Mouse (Mus musculus): ENCODE measurements around the gene Dner.
"Not testable (repeated sequence)": the region's sequence is repeated elsewhere in the genome, so short reads cannot be mapped to it uniquely, and the experiment has no call there.

DNA sequence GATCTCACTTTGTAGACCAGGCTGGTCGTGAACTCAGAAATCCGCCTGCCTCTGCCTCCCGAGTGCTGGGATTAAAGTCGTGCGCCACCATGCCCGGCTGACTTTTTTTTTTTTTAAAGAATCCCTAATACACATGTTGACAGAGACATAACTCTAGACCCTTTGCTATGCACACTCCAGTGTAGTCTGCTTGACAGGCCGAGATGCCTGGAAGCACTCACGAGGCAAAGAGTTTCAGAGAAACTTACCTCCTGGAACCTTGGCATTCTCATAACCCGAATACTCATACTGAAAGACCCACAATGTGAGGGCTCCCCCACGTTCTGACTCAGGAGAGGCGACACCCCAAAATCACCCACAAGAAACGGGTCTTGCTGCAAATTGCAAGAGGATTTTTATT lies 364.2 kb downstream of the Dner start:
- not testable (repeated sequence) for TF ChIP-seq GATA1, TAL1 (IDR thresholded peaks at IDR 0.05; ENCODE audit: low read length)

Data from erythroblast, embryonic 14.5 days (primary cell).